Mouse (Mus musculus): Measurements from ENCODE around the gene Col4a3bp.

GRCm38 (mm10) chr13:96588642-96589041 lies 46.2 kb downstream of the Col4a3bp start:
- TF ChIP-seq POLR2A (IDR thresholded peaks at IDR 0.05; ENCODE audit: control insufficient read depth, extremely low read depth, insufficient read depth, low read length, poor library complexity): no peak
- TF ChIP-seq CTCF (IDR thresholded peaks at IDR 0.05; ENCODE audit: borderline replicate concordance, control insufficient read depth, extremely low read depth, insufficient read depth, low read length, poor library complexity): no peak
